Mouse (Mus musculus): ENCODE measurements around the gene Smim6. TPM values are rescaled to one million over a fixed set of nuclear protein-coding genes. Genes with fewer than 3 reads are reported as not detected.

Smim6 gene
- polyA plus RNA-seq, 1 experiment from 2014 or later, result 9.4 TPM

- WGBS, result 99% methylated on average over 9 of the region's 9 CpGs
- no peaks in the 10 kb centered on the region for H3K9me3 ChIP-seq (ENCODE audit: control insufficient read depth, low read length)
- H3K27ac ChIP-seq (ENCODE audit: low read depth, low read length), result no peak overlapping the region
- H3K27me3 ChIP-seq (ENCODE audit: control insufficient read depth, insufficient read depth, low read length), result no peaks in the 10 kb centered on the region
- no peaks in the 10 kb centered on the region for H3K4me1 ChIP-seq (ENCODE audit: control insufficient read depth, insufficient read depth, low read length)
- no peak overlapping the region for H3K4me3 ChIP-seq (ENCODE audit: low read length)
- no peak overlapping the region for H3K9ac ChIP-seq (ENCODE audit: low read depth, low read length)
- H3K4me2 ChIP-seq (replicated peaks; ENCODE audit: low read depth, low read length), result no peak overlapping the region
- H3K36me3 ChIP-seq (ENCODE audit: control insufficient read depth, insufficient read depth, low read length), result peaks cover 79% of the 10 kb centered on the region
- no peak for ATAC-seq (ENCODE audit: low FRiP score, low TSS enrichment)
Measured at GRCm38 (mm10) chr11:115959018-115959417, 47.2 kb downstream of the Smim6 start.

- Histone ChIP-seq H3K36me3 (ENCODE audit: control insufficient read depth, insufficient read depth, low read length) (peaks cover 82% of the 10 kb centered on the region), H3K4me1 (ENCODE audit: control insufficient read depth, insufficient read depth, low read length) (no peaks in the 10 kb centered on the region)
- WGBS, result 94% methylated on average over 9 of the region's 9 CpGs
Measured at GRCm38 (mm10) chr11:115962651-115963412, 51.0 kb downstream of the Smim6 start.

More at GRCm38 (mm10) chr11:115962651-115963412, 51.0 kb downstream of the Smim6 start:
- no peak overlapping the region for H3K4me3 ChIP-seq (ENCODE audit: low read length)
- ATAC-seq (ENCODE audit: low FRiP score, low TSS enrichment), result no peak
- H3K9me3 ChIP-seq (ENCODE audit: control insufficient read depth, low read length), result no peaks in the 10 kb centered on the region
- no peak overlapping the region for H3K9ac ChIP-seq (ENCODE audit: low read depth, low read length)
- no peaks in the 10 kb centered on the region for H3K27me3 ChIP-seq (ENCODE audit: control insufficient read depth, insufficient read depth, low read length)
- H3K4me2 ChIP-seq (replicated peaks; ENCODE audit: low read depth, low read length), result no peak overlapping the region
- H3K27ac ChIP-seq (ENCODE audit: low read depth, low read length), result no peak overlapping the region

Other genes with a start within 250 kb of the Smim6 start
- 47.7 and 53.0 TPM in 2 replicates for gene Grb2, start 203.4 kb upstream of the Smim6 start, polyA plus RNA-seq (2014; fragmentation: Nextera tagmentation; extraction: Ambion mirVana)
- 12.4 and 19.9 TPM in 2 replicates for gene Tmem94, start 146.6 kb upstream of the Smim6 start, polyA plus RNA-seq (2014; fragmentation: Nextera tagmentation; extraction: Ambion mirVana)
- gene Caskin2, start 98.4 kb upstream of the Smim6 start, polyA plus RNA-seq (2014; fragmentation: Nextera tagmentation; extraction: Ambion mirVana), result 14.2 and 17.5 TPM in 2 replicates
- 26.2 and 34.9 TPM in 2 replicates for gene Tsen54, start 97.3 kb upstream of the Smim6 start, polyA plus RNA-seq (2014; fragmentation: Nextera tagmentation; extraction: Ambion mirVana)
- gene Llgl2, start 88.0 kb upstream of the Smim6 start, polyA plus RNA-seq (2014; fragmentation: Nextera tagmentation; extraction: Ambion mirVana), result 24.3 and 28.7 TPM in 2 replicates
- 2.8 and 5.5 TPM in 2 replicates for gene Myo15b, start 53.6 kb upstream of the Smim6 start, polyA plus RNA-seq (2014; fragmentation: Nextera tagmentation; extraction: Ambion mirVana)
- gene Smim5, start 12.1 kb upstream of the Smim6 start, polyA plus RNA-seq (2014; fragmentation: Nextera tagmentation; extraction: Ambion mirVana), result 2.3 and 2.9 TPM in 2 replicates
- gene Sap30bp, start 21.3 kb downstream of the Smim6 start, polyA plus RNA-seq (2014; fragmentation: Nextera tagmentation; extraction: Ambion mirVana), result 41.4 and 48.1 TPM in 2 replicates
- 13.0 and 19.1 TPM in 2 replicates for gene Recql5, start 21.5 kb downstream of the Smim6 start, polyA plus RNA-seq (2014; fragmentation: Nextera tagmentation; extraction: Ambion mirVana)
- gene Itgb4, start 62.7 kb downstream of the Smim6 start, polyA plus RNA-seq (2014; fragmentation: Nextera tagmentation; extraction: Ambion mirVana), result 1.1 and 2.1 TPM in 2 replicates
- gene Galk1, start 100.7 kb downstream of the Smim6 start, polyA plus RNA-seq (2014; fragmentation: Nextera tagmentation; extraction: Ambion mirVana), result 155 and 166 TPM in 2 replicates
- gene H3f3b, start 115.9 kb downstream of the Smim6 start, polyA plus RNA-seq (2014; fragmentation: Nextera tagmentation; extraction: Ambion mirVana), result 1,830 and 1,881 TPM in 2 replicates
- 24.4 and 37.2 TPM in 2 replicates for gene Unk, start 118.3 kb downstream of the Smim6 start, polyA plus RNA-seq (2014; fragmentation: Nextera tagmentation; extraction: Ambion mirVana)
- 1.3 and 1.5 TPM in 2 replicates for gene Unc13d, start 165.9 kb downstream of the Smim6 start, polyA plus RNA-seq (2014; fragmentation: Nextera tagmentation; extraction: Ambion mirVana)
- gene Wbp2, start 175.0 kb downstream of the Smim6 start, polyA plus RNA-seq (2014; fragmentation: Nextera tagmentation; extraction: Ambion mirVana), result 55.2 and 80.2 TPM in 2 replicates
- gene Trim47, start 215.2 kb downstream of the Smim6 start, polyA plus RNA-seq (2014; fragmentation: Nextera tagmentation; extraction: Ambion mirVana), result 12.2 and 12.8 TPM in 2 replicates
- gene Trim65, start 219.1 kb downstream of the Smim6 start, polyA plus RNA-seq (2014; fragmentation: Nextera tagmentation; extraction: Ambion mirVana), result 3.2 and 4.1 TPM in 2 replicates
- gene Mrpl38, start 226.9 kb downstream of the Smim6 start, polyA plus RNA-seq (2014; fragmentation: Nextera tagmentation; extraction: Ambion mirVana), result 111 and 114 TPM in 2 replicates